Mouse (Mus musculus): ENCODE data around the gene Pan3.

The Pan3 gene

DNA sequence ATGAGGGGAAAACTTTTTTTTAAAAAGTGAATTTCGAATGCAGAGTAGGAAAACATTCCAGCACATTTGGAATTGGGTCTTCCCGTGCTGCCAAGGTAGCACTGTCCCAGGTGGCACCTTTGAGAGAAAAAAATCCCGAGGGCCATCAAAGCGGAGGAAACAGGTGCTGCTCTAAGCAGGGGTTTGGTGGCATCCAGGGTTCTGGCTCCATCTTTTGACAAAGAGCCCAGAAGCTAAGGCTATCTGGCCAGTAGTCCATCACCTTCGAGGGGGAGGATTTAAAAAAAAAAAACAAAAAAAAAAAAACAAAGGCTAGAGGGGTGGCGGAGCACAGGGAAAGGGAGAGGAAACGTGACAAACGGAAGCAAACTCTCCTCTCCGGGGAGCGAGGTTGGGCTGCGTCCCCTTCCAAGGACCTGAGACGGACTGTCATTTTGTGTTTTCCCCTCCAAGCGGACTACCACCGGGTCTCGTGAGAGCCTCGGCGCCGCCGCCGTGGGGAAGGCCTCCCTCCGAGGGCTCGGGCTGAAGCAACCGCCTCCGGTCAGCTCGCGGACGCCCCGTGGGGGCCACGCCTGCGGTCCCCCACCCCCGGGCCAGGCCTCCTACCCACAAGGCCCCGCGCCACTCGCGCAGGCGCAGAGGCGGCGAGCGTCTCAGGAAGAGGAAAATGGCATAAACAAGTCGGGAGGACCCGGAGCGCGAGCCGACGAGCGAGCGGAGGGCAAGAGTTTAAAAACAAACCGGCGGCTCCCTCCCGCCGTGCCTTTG, at the start of gene Pan3:
Gene Pan3, plus strand, starts transcription at position 627 of the 771 bp plus-strand sequence.
- peak; percentile 96 for DNase-seq

DNA sequence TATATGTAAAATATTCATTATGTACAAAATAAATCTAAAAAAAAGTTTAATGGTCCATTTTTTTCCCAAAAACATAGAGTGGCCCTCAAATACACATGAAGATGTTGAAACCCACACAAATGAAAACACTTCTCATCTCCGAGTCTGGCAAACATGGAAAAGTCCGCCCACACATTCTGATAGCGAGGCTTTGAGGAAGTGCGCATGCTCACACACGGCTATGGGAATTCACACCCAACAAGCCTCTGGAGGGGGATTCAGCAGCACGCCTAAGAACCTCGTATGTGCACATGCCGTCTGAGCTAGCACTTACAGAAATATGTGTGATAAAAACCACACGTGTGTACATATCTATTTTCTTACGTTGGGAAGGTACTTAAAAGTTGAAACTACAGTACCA, 48.6 kb upstream of the Pan3 start:
- no peak for DNase-seq

DNA sequence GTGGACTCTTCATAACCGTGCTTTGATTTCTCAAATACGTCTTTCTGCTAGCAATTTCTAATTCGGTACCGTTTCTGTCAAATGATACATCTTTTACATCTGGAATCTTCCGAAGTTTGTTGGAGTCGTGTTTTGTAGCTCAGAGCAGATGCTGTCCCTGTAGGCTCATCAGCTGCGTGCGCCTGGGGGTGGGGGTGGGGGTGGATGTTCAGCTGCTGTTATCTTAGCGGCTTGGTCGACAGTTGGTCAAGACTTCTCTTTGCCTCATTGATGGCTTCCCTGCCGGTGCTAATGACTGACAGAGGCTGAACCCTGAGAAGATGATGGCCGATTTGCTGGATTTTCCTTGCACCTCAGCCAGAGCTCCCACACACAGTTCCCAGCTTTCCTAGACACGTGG, 43.1 kb upstream of the Pan3 start:
- no peak for DNase-seq

DNA sequence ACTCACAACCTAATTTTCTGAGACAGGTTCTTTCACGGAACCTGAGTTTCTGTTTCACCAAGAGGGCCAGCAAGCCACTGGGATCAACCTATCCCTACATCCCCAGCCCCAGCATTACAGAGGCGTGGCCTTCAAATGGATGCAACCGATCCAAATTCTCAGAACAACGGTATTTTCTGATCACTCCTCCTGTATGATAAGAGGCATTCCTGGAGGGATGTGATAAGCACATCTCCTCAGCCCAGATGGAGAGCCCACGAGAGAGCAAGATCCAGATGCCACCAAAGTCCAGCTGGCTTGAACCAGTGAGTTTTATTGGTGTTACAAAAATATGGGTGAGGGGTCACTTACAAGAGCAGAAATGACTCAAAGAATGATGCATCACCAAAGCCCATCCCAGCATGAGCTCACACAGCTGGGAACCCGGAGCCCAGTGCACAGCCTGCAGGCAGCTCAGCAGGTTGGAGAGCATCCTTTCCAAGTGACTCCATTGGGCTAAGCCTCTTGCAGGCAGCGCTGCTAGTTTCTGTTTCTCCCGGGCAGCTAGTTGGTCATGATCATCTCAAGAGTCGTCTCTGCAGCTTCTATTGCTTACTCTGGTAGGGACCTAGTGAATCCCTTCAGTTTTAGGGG, 41.5 kb upstream of the Pan3 start:
- DNase-seq, result no peak

DNA sequence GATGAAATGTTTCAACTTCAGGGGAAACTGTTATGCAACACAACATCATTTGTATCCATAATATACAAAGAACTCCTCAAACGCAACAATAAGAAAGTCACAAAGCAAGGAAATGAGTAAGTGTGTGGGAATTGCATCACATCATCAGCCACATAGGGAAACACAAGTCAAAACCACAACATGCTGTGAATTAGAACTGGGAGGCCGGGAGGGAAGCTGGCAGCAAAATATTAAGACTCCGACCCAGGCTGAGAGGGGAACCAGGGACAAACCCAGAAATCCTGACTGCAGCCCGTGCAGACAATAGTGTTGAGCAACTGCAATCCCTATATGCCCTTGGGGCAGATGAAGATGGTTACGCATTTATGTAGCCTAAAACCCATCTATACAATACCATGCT, 40.9 kb upstream of the Pan3 start:
- no peak for DNase-seq

DNA sequence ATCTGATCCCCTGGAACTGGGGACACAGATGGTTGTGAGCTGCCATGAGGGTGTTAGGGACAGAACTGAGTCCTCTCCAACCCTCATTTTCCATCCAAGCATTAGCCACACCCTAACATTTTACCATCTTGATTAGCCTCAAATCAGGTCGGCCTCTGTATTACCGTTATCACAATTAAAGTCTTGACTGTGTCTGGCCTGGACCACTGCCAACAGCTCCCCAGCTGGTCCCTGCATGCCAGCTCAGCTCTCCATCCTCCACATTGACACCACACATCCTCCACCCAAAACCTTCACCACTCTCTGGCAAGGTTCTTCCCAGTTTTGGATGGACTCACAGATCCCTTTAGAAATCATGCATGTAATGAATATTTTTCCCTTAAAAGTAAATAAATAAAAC, 39.2 kb upstream of the Pan3 start:
- no peak for DNase-seq

DNA sequence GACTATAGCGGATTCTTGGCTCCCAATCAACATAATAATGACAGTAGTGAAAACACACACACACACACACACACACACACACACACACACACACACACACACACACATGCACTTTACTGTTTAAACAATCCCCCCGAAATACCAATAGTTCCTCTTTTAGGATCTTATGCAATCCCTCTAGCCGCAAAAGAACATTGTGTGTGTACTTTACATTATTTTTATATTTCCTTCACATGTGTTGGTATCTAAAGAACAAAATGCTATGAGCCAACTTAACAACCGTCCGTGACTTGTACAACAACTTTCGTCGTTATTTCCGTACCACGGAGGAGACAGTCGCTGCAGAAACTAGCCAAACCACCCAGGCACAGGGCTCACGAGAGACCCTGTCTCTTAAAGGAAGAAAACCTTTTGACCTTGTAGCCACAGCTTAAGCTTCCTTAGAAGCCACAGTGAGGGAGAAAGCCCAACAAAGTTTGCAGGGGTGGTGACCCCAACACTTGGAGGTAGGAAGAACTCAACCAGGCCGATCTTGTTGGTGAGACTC, 37.2 kb upstream of the Pan3 start:
- no peak for DNase-seq

DNA sequence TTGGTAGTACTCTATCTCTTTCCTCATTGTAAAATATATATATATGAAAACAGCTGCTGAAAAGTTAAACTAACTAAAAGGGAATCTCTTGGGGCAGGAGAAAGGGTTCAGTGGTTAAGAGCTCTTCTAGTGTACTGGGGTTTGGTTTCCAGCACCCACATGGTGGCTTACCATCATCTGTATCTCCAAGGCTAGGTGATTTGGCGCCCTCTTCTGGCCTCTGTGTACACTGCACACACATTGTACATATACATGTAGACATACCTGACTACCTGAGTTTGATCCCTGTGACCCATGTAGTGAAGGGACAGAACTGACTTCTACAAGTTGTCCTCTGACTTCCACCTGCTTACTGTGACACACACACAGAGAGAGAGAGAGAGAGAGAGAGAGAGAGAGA, 34.9 kb upstream of the Pan3 start:
- no peak for DNase-seq

DNA sequence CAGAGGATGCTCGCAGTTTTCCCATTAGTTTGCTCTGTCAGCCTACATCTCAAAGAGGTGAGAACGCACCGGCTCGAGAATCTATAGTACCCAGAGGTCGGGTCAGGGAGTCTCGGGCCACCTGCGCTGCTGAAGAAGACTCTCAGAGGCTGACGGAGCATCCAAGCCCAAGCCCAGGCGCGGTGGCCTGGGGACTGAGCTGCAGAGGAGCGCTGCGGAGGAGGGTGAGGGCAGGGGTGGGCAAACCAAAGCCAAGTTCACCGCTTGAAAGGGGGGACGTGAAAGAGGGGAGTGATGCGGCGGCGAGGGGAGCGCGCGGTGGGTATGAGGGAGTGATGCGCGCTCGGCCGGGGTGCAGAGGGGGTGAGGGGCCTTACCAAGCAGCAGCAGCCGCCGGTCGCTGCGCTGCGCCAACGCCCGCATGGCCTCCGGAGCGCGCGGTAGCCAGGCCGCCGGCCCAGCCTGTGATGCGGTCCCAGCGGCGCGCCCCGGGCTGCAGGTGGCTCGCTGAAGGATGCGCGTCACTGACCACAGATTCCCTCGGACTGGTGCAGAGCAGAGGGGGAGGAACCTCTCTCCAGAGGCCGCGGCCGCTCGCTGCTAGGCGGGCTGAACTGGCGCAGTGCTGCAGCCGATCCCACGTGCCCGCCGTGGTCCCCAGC, 30.0 kb upstream of the Pan3 start, which contains the start of gene Flt3:
Gene Flt3, minus strand, starts transcription at position 647 of the 662 bp plus-strand sequence.
- DNase-seq, result no peak

DNA sequence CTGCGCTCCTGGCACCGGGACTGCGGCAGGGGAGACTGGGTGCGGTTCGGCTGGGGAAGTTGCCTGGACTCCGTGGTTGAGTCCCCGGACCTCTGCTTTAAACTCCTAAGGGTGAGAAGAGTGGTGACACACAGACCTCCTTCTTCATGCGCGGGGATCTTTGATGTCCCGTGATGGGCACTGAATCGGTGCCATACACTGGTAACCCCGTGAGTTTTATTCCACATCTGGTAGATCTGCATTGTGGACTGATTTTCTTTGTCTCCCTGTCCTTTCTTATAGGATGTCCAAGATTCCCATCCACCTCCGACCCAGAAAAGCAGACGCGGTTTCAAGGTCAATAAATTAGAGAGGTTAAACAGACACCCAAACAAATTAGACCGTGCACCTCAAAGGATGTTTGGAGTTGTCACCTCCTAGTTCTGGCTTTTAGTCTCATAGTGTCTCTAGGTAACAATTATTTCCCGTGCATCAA, 29.4 kb upstream of the Pan3 start:
- DNase-seq, result no peak

DNA sequence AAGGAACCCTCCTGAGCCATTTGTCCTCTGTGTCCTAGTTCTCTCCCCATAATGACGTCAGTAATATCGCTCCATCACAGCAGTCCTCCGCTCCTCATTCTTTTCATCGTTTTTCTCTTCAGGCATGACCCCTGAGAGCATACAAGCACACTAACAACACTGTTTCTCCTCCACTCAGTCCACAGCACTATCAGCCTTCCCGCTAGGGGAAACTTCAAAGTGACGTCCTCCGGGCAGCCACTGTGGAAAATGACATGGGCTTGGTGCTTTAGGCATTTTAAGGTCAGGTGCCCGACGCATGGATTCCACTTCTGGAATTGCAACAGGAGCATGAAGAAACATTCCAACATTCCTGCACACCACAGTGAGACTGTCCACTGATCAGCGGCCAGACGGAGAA, 28.9 kb upstream of the Pan3 start:
- DNase-seq, result no peak

DNA sequence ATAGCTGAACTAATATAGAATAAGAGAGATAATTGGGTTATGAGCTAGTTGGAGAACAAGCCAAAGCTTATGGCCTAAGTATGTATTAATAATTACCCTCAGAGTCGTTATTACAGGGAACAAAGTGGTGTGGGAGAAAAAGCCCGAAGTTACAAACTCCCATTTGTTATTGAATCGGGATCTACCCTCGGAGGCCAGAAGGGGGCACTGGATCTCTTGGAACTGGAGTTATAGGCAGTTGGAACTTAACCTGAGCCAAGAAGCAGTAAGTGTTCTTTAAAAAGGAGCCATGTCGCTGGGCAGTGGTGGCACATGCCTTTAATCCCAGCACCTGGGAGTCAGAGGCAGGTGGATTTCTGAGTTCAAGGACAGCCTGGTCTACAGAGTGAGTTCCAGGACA, 27.5 kb upstream of the Pan3 start:
- DNase-seq, result peak; percentile 56

DNA sequence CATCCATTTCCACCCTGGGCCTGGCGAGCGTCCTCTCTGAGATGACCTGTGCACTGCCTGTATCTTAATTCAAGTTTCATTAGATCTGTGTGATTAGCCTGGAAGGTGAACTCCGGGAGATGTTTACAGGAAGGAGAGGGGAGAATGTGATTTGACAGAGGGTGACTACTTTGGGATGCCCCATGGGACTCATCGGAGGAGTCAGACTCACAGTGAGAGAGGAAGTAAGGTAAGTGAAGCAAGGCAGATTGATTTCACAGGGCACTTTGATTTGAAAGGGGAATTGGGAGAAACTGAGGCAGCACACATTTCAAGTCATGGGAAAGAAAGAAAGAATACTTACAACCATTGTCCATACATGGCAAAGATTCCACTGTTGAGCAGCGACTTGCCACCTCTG, 23.8 kb upstream of the Pan3 start:
- no peak for DNase-seq

DNA sequence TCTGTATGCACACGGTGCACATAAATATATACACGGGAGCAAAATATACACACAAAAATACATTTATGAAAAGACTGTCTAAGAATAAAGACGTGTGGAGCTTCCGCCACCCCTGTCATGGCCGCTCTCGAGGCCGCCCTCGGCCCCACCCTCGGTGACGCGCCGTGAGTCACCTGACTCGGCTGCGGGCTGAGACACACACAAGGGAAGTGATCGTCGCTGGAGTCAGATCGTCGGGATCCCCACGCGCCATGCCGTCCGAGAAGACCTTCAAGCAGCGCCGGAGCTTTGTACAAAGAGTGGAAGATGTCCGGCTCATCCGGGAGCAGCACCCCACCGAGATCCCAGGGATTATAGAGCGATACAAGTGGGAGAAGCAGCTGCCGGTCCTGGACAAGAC, 21.2 kb upstream of the Pan3 start:
- DNase-seq, result no peak

DNA sequence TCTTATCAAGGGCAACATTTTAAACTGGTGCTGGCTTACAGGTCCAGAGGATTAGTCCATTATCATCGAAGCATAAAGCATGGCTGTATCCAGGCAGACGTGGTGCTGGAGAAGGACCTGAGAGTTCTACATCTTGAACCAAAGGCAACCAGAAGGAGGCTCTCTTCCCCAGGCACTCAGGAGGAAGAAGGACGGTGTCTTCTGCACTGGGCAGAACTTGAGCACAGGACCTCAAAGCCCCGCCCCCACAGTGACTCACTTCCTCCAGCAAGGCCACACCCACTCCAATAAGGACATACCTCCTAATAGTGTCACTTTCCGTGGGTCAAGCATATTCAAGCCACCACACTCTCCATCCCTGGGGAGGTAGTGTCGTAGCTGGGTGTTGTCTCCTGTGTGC, 19.4 kb upstream of the Pan3 start:
- DNase-seq, result no peak

DNA sequence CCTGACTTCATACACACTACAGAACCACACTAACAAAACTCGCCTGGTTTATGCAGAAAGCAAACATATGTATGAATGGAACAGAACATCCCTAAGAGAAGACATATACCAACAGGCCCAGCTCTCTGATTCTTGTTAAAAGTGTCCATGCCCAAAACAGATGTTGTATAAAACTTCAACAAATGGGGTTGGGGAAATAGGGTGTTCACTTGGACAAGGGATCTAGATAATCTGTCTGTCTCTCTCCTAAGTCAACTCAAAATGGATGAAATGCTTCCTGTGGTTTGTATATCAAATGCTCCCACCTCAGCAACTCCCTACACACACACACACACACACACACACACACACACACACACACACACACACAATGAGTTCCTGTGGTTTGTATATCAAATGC, 12.0 kb upstream of the Pan3 start:
- no peak for DNase-seq

DNA sequence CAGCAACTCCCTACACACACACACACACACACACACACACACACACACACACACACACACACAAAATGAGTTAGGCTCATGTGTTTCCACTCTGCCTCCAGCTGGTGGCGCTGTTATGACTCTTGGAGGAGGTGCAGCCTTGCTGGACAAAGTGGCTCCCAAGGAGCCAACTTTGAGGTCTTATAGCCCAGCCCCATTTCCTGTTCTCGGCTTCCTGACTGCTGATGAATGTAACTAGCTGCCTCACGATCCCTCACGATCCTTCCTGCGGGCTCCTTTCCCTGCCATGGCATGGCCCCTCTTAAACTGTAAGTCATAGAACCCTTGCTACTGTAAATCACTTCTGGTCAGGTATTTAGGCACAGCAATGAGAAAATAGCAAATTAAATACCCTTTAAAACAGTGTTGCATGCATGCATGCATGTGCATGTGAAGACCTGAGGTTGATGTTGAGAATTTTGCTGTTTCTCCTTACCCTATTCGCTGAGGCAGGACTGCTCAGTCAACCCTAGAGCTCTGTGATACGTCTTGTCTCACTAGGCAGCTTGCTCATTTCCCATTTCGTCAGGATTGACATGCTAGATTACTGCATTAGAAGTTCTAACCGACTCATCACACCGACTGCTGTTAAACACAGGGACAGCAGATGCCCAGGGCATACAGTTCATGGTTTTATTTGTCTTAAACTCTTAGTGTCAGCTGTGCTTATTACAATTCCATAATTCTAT, 11.4 kb upstream of the Pan3 start:
- peak; percentile 79 for DNase-seq

DNA sequence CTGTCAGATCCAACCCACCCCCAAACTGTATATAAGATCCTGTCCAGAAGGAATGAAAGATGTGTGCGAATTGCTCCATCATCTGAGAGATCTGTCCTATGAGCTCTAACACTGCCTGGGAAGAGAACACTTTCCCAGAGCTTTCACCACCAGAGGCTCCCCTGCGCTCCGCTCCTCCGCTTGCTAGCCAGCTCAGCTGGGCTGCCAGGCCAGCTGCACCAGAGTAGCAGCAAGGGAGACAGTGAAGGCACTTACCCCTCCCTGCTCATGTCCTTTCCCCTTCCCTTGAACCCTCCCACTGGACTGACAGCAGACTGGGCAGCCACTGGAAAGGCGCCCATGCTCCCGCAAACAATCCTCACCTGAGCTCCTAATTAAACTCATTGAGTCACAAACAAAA, 6.3 kb upstream of the Pan3 start:
- no peak for DNase-seq

DNA sequence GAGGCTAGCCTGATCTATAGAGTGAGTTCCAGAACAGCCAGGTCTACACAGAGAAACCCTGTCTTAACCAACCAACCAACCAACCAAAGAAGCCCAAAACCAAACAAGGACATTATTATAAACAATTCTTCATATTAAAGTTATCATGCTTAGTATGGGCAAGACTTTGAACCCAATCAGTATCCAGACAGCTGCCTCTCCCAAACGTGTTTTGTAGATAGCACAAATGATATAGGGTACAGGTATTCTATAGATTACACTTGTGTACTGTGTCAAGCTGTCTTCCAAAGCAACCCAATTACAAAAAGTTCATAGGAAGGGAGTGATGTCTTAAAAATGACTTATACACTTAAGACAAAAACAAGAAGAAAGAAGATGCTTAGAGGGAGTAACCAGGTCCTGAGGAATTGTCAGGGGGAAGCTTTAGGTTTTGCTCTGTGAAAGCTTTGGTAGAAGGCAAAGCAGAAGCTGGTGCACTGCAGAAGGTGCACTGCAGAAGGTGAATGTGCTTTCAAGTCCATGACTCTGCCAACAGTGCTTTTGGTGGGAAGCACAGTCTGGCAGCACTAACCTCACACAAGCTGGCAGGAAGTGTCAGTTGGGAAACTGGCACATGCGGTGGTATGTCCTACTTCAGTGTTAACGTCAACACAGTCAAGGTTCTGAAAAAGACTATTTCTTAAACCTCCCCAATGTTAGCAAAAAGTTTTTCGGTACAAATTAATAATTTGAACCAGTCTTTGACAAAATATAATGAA, 3.7 kb upstream of the Pan3 start:
- DNase-seq, result peak; percentile 62

DNA sequence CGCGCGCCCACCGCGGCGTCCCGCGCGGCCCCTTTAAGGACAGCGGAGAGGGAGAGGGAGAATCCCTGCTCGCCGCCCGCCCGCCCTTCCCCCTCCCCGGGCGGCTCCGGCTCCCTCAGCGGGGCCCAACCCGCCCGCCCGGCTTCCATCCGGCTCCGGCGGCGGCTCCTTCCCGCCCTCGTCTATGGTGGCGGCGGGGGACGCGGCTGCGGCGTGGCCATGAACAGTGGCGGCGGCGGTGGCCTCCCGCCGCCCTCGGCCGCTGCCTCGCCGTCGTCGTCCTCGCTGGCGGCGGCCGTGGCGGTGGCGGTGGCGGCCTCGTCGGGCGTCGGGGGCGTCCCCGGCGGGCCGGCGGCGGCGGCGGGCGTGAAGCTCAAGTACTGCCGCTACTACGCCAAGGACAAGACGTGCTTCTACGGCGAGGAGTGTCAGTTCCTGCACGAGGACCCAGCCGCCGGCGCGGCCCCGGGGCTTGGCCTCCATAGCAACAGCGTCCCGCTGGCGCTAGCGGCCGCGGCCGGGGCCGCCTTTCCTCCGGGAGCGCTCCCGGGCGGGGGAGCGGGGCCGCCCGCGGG, 487 bp downstream of the Pan3 start:
- peak; percentile 58 for DNase-seq

DNA sequence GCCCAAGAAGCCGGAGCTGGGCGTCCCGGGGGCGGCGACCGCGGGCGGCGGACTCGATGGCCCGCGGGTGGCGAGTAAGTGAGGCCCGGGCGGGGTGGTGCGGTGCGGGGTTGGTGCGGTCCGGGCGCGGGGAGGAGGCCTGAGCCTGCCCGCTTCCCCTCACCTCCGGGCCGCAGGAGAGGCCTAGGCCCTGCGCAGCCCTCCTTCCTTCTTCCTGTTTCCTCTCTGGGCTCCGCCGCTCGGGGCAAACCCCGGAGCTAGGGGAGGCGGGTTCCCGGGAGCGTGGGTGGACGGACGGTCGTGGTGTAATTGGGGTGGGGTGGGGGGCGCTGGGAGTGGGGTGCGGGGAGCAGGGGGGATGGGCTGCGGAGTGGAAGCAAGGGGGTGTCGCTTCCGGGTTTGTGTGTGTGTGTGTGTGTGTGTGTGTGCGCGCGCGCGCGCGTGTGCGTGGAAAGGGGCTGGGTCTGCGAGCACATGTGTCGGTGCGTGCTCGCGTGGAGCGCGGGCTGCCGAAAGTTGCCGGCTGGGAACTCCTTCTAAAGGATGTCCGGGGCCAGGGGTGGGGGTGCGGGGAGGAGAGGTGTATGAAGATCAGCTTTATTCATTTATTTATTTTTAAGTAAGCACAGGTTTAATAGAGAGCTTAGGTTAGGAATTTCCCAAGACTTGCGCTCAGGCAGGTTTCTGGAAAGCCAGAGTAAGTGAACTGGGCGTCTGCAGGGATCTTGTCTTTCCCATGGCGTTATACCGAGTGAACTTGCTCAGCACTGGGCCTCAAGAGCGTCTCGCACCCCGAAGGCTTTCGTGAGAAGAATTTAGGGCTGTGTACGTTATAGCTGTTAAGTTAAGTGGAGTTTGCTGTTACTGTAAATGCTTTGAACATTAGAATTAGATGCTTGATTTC, 1.2 kb downstream of the Pan3 start:
- peak; percentile 82 for DNase-seq
